Mouse (Mus musculus) cerebellum, adult 2 months (tissue): Measurements from ENCODE around the gene Myo1e. TPM values are rescaled to one million over a fixed set of nuclear protein-coding genes. Genes with fewer than 3 reads are reported as not detected.

ENCODE experiments used
- DNase-seq, 2 experiments: peaks; one replicate each; pipeline ENCODE4 v3.0.0; 2021
- H3K27ac ChIP-seq: fragments of 200-500 bp; 2 replicates; pipeline ENCODE4 v1.5.1; 2012; ENCODE audit warnings: low read length, control low read depth, inconsistent platforms; ENCODE audit not compliant: insufficient read depth
- H3K27me3 ChIP-seq: fragments of 200-500 bp; 2 replicates; pipeline ENCODE4 v1.6.1; 2012; ENCODE audit warnings: inconsistent platforms, mild to moderate bottlenecking, low read length, moderate library complexity; ENCODE audit not compliant: control insufficient read depth, insufficient read depth
- H3K4me1 ChIP-seq: fragments of 200-500 bp; 2 replicates; pipeline ENCODE4 v1.6.1; 2011; ENCODE audit warnings: low read length; ENCODE audit not compliant: control insufficient read depth, insufficient read depth
- H3K4me3 ChIP-seq: fragments of 200-500 bp; replicated peaks from 2 replicates; pipeline ENCODE3; 2011; ENCODE audit warnings: mild to moderate bottlenecking, low read depth, low read length, control low read depth; ENCODE audit not compliant: insufficient read depth
- CTCF ChIP-seq: fragments of 200-500 bp; IDR thresholded peaks from 2 replicates; pipeline ENCODE4 v1.5.1; 2011; ENCODE audit warnings: low read depth, mild to moderate bottlenecking, control low read depth, low read length, moderate library complexity, borderline replicate concordance; ENCODE audit not compliant: insufficient read depth
- POLR2A ChIP-seq: fragments of 200-500 bp; IDR thresholded peaks from 2 replicates; pipeline ENCODE4 v1.6.1; 2011; ENCODE audit warnings: low read length, control low read depth, borderline replicate concordance; ENCODE audit not compliant: insufficient read depth
- whole genome bisulfite sequencing: fragments of 180-500 bp; shearing (Covaris S2); methylation state at CpG from one replicate; pipeline ENCODE4 v1.1.7; 2018; 5-methylcytosine and 5-hydroxymethylcytosine counted together
- polyA plus RNA-seq: library from polyadenylated mRNA; depleted of rRNA; stranded (reverse); fragments of >200 nt; gene quantifications from 2 replicates; pipeline ENCODE4 v1.2.3, GENCODE M21; 2012

Gene Myo1e
- polyA plus RNA-seq, 1 experiment = 8.1 TPM

DNA sequence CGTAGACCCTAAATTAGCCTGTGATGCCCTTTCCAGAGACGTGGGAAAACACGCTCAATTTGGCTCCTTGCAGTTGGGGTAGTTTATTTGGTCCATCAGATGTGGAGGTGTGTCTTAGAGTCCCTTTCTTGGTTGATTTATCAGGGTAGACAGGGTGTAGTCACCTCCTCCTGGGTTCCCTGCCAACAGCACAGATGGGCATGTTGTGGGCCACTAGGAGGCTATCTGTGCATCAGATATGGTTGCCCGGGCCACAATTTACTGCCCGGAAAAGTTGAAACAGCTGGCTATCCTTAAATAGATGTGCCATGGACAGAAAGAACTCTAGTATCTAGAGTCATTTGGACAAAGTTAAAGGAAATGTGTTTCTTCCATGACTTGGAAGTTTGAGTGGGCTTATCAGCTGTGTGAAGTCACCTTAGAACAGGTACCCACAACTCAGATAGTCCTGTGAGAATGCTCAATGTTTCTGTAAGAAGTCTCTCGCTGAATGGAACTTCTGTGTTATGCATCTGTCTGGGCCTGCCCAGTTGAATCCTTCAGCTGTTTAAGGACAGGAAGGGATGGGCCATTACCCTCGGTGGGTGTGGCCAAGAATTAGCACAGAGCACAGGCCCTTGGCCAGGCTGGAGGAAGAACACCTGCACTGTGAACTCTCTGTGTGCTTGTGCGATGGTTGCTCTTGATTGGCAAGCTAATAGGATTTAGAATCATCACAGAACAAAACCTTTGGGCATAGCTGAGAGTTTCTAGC lies 2.3 kb downstream of the Myo1e start:
- WGBS = 25% methylated on average over 8 of the region's 8 CpGs
- TF ChIP-seq CTCF = 0 out of 2 replicates have a peak, but pooled peaks have one; percentile 6
- no peak for TF ChIP-seq POLR2A
- Histone ChIP-seq H3K4me3 (no peak overlapping the region), H3K4me1 (0 out of 2 replicates have a peak, but pooled peaks cover 2% of the 10 kb centered on the region), H3K27ac (no peak overlapping the region), H3K27me3 (no peaks in the 10 kb centered on the region; the same call in 1 of the 2 replicates)
- peak; percentile 34 to 41 for DNase-seq

GRCm38 (mm10) chr9:70211638-70212037 lies 4.5 kb downstream of the Myo1e start:
- no peak for TF ChIP-seq CTCF
- no peak for TF ChIP-seq POLR2A
- H3K4me3 ChIP-seq = no peak overlapping the region
- H3K27ac ChIP-seq = no peak overlapping the region
- WGBS = 66% methylated on average over 14 of the region's 14 CpGs
- no peak for DNase-seq
- 0 out of 2 replicates have a peak, but pooled peaks cover 2% of the 10 kb centered on the region for H3K4me1 ChIP-seq
- H3K27me3 ChIP-seq = no peaks in the 10 kb centered on the region; the same call in 1 of the 2 replicates

DNA sequence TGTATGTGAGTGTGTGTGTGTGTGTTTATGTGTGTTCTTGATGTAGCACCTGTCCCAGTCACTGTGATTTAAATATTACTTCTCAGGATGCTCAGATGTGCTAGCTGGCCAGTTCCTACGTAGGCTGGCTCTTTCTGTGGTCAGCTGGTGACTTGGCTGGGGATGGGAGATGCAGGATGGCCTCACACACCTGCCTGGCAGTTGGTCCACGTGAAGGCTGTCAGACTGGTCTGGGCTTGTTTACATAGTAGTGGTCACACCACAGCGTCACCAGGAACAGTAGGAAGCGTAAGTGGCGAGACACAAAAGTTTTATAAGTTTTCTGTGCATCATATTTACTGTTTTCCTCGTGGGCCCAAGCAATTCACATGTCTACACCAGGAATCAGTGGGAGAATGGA lies 9.4 kb downstream of the Myo1e start:
- no peak overlapping the region for H3K27ac ChIP-seq
- no peak for DNase-seq
- TF ChIP-seq CTCF (no peak), POLR2A (no peak)
- no peaks in the 10 kb centered on the region for H3K27me3 ChIP-seq
- WGBS = 64% methylated on average over 6 of the region's 6 CpGs
- H3K4me3 ChIP-seq = no peak overlapping the region
- H3K4me1 ChIP-seq = no peaks in the 10 kb centered on the region

- 85% methylated on average over 6 of the region's 6 CpGs for WGBS
- Histone ChIP-seq H3K27me3 (no peaks in the 10 kb centered on the region), H3K27ac (no peak overlapping the region), H3K4me3 (no peak overlapping the region), H3K4me1 (no peaks in the 10 kb centered on the region)
- TF ChIP-seq CTCF = no peak
- no peak for TF ChIP-seq POLR2A
- no peak for DNase-seq
Observed at GRCm38 (mm10) chr9:70219295-70219931, 12.3 kb downstream of the Myo1e start.

DNA sequence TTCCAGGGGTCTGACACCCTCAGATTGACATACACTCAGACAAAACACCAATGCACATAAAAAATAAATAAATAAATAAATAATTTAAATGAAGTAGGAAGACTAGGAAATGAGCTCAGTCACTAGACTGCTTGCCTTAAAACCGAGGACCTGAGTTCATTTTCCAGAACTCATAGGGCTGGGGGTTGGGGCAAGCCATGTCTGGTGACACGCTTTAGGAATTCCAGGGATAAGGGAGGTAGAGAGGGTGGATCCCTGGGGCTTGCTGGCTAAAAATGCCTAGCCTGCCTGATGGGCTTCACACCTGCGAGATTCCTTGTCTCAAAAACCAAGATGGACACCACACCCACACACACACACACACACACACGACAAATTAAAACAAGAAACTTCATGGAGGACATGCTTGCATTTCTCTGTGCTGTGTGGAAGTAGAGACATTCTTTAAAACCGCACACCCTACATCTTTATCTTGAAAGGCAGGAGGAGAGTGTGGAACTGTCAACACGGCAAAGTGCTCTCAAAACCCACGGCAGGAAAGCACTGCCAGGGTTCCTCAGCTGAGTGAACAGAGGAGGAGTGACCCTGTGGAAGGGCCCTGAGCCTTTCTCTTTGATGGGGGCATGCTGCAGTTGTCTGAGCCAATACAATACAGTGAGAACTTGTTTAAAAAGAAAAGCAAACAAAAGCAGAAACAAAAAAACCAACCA lies 13.5 kb downstream of the Myo1e start:
- DNase-seq = no peak
- 74% methylated on average over 7 of the region's 7 CpGs for WGBS
- Histone ChIP-seq H3K4me3 (no peak overlapping the region), H3K27me3 (no peaks in the 10 kb centered on the region), H3K27ac (no peak overlapping the region), H3K4me1 (no peaks in the 10 kb centered on the region)
- no peak for TF ChIP-seq CTCF
- no peak for TF ChIP-seq POLR2A

- TF ChIP-seq CTCF (no peak), POLR2A (no peak)
- Histone ChIP-seq H3K27me3 (no peaks in the 10 kb centered on the region), H3K4me1 (no peaks in the 10 kb centered on the region), H3K27ac (no peak overlapping the region), H3K4me3 (no peak overlapping the region)
- 68% methylated on average over 4 of the region's 4 CpGs for WGBS
- DNase-seq = no peak
Observed at GRCm38 (mm10) chr9:70223142-70223541, 16.0 kb downstream of the Myo1e start.

- H3K27ac ChIP-seq = no peak overlapping the region
- TF ChIP-seq POLR2A (no peak), CTCF (no peak)
Observed at GRCm38 (mm10) chr9:70224046-70224445, 16.9 kb downstream of the Myo1e start.

More at GRCm38 (mm10) chr9:70224046-70224445, 16.9 kb downstream of the Myo1e start:
- no peaks in the 10 kb centered on the region; the same call in 1 of the 2 replicates for H3K4me1 ChIP-seq
- no peak for DNase-seq
- 86% methylated on average over 4 of the region's 4 CpGs for WGBS
- H3K27me3 ChIP-seq = no peaks in the 10 kb centered on the region
- H3K4me3 ChIP-seq = no peak overlapping the region
